Mouse (Mus musculus) limb, embryonic 11.5 days (tissue): Measurements from ENCODE around the gene Rdh16. TPM values are rescaled to one million over a fixed set of nuclear protein-coding genes. Genes with fewer than 3 reads are reported as not detected.
"Not testable (repeated sequence)": the region's sequence is repeated elsewhere in the genome, so short reads cannot be mapped to it uniquely, and the experiment has no call there.

Experiments used
- ATAC-seq: fragments of 200-750 bp; cut with Nextera tagmentation; 2 replicates; pipeline ENCODE4 v1.8.0; 2017; ENCODE audit warnings: low read depth; ENCODE audit not compliant: insufficient number of reproducible peaks, low FRiP score, low TSS enrichment
- DNase-seq: peaks from one replicate; pipeline ENCODE4 v3.0.0-alpha.2; 2015; ENCODE audit warnings: low spot score
- H3K27ac ChIP-seq: fragments of 300-500 bp; sonication (generic); replicated peaks from 2 replicates; pipeline ENCODE4 v1.5.1; 2014; ENCODE audit warnings: low read depth, mild to moderate bottlenecking, low read length
- H3K27me3 ChIP-seq: fragments of 300-500 bp; sonication (generic); 2 replicates; pipeline ENCODE4 v1.6.1; 2014; ENCODE audit warnings: mild to moderate bottlenecking, low read length, mixed read lengths; ENCODE audit not compliant: control insufficient read depth, insufficient read depth
- H3K36me3 ChIP-seq: fragments of 300-500 bp; sonication (generic); 2 replicates; pipeline ENCODE4 v1.6.1; 2014; ENCODE audit warnings: mild to moderate bottlenecking, low read length, moderate library complexity, mixed read lengths; ENCODE audit not compliant: control insufficient read depth, insufficient read depth
- H3K4me1 ChIP-seq: fragments of 300-500 bp; sonication (generic); 2 replicates; pipeline ENCODE4 v1.6.1; 2014; ENCODE audit warnings: low read length, mixed read lengths; ENCODE audit not compliant: control insufficient read depth, insufficient read depth
- H3K4me2 ChIP-seq: fragments of 300-500 bp; sonication (generic); 2 replicates; pipeline ENCODE4 v1.6.1; 2014; ENCODE audit warnings: low read depth, mild to moderate bottlenecking, moderate library complexity; ENCODE audit not compliant: severe bottlenecking
- H3K4me3 ChIP-seq: fragments of 300-500 bp; sonication (generic); 2 replicates; pipeline ENCODE4 v1.5.1; 2014; ENCODE audit warnings: low read depth, low read length
- H3K9ac ChIP-seq: fragments of 300-500 bp; sonication (generic); 2 replicates; pipeline ENCODE4 v1.6.1; 2014; ENCODE audit warnings: mild to moderate bottlenecking, low read length
- H3K9me3 ChIP-seq: fragments of 300-500 bp; sonication (generic); 2 replicates; pipeline ENCODE4 v1.6.1; 2016; ENCODE audit warnings: low read length; ENCODE audit not compliant: control insufficient read depth
- WGBS: fragments of 180-500 bp; shearing (Covaris S2); extraction: QIAGEN DNeasy Blood & Tissue Kit; methylation state at CpG from one replicate; pipeline ENCODE4 v1.1.7; 2014; 5-methylcytosine and 5-hydroxymethylcytosine counted together
- polyA plus RNA-seq: library from polyadenylated mRNA; unstranded; fragments of >200 nt; fragmentation: Nextera tagmentation; extraction: Ambion mirVana; gene quantifications from 2 replicates; pipeline ENCODE4 v1.2.1, GENCODE M21; 2014

The Rdh16 gene
- not detected in 2 replicates for polyA plus RNA-seq

DNA sequence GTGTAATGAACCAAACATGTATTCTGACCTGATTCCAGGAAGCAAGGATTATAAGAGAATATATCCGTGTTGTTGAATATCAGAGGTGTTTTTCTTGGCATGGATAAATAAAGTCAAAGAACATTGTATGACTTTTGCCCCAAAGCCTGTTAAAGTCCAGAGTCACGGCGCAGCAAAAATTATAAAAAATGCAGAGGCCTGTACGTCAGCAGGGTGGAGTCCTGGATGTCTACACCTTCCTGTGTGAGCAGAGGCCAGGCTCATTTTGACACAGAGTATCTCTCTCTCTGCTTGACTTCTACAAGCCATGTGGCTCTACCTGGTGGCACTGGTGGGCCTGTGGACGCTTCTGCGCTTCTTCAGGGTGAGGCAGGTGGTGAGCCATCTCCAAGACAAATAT, at the start of gene Rdh16:
TSS of gene Rdh16 (plus strand) at position 262 of the 400 bp plus-strand sequence.
- no peak within 1 kb of the TSS for H3K9ac ChIP-seq
- ATAC-seq (no peak), DNase-seq (no peak)
- H3K4me1 ChIP-seq: no peaks in the 10 kb centered on the region
- WGBS: 88% methylated on average over 6 of the region's 6 CpGs
- H3K36me3 ChIP-seq: no peaks in the 10 kb centered on the region
- H3K9me3 ChIP-seq: no peaks in the 10 kb centered on the region
- H3K27me3 ChIP-seq: no peaks in the 10 kb centered on the region
- no peak within 1 kb of the TSS for H3K27ac ChIP-seq
- no peak within 1 kb of the TSS for H3K4me2 ChIP-seq
- H3K4me3 ChIP-seq: no peak within 1 kb of the TSS

DNA sequence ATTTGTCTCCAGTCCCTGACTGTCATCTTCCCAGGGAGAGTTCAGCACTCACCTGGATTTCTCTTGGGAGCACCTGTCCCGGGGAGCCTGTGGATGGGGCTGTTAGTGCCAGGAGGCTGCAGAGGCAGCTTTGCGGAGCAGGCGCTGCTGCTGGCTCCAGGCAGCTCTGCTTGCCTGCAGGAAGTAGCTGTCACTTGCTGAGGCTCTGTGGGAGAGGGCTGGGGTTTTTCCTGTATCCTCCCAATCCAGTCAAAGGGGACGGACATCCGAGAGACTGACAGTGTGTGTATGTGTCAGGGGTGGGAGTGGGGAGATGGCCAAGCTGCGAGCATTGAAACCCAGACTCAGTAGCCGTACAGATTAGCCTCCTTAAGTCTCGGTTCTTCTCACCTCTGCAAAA, 49.4 kb upstream of the Rdh16 start, which contains the start of gene Gpr182:
TSS of gene Gpr182 (minus strand) at position 185 of the 400 bp plus-strand sequence.
- Histone ChIP-seq H3K4me3 (no peak within 1 kb of the TSS), H3K4me2 (no peak within 1 kb of the TSS)
- WGBS: 55% methylated on average over 8 of the region's 8 CpGs

DNA sequence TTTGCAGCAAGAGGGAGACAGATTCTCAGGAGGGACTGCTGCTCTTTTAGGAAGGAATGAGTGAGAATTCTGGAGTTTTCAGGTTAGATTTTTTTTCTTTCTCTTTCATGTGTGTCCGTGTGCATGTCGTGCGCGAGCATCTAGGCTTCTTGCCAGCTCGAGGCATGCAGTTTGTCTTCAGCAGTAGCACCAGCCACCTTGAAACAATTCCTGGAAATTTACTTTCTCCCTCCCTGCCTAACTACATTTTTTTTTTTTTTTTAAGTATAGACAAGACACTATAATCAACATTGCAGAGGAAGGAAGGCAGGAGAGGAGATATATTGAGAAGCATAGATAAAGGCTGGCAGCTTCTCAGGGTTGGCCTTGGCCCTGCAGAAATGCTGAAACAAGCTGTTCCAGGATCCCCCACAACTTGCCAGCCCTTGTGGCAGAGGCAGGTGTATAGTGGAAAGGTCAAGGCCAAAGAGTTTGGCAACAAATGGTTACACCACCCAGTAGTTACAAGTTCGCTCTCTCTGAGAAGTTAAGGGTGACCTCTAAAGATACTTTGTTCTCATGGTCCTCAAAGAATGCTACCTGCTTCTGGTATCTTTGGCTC, 46.3 kb upstream of the Rdh16 start:
- Histone ChIP-seq H3K9me3 (no peaks in the 10 kb centered on the region), H3K27me3 (no peaks in the 10 kb centered on the region), H3K9ac (no peak overlapping the region), H3K4me2 (no peak overlapping the region), H3K36me3 (no peaks in the 10 kb centered on the region), H3K4me3 (no peak overlapping the region), H3K4me1 (no peaks in the 10 kb centered on the region), H3K27ac (no peak overlapping the region)
- WGBS: 85% methylated on average over 6 of the region's 6 CpGs
- ATAC-seq (no peak), DNase-seq (no peak)

More for the DNA sequence above, 49.4 kb upstream of the Rdh16 start, which contains the start of gene Gpr182:
- no peaks in the 10 kb centered on the region for H3K27me3 ChIP-seq
- H3K9me3 ChIP-seq: no peaks in the 10 kb centered on the region
- H3K27ac ChIP-seq: no peak within 1 kb of the TSS
- no peaks in the 10 kb centered on the region for H3K4me1 ChIP-seq
- DNase-seq (no peak), ATAC-seq (no peak)
- no peak within 1 kb of the TSS for H3K9ac ChIP-seq
- peaks cover 4% of the 10 kb centered on the region; the same call in 1 of the 2 replicates for H3K36me3 ChIP-seq

DNA sequence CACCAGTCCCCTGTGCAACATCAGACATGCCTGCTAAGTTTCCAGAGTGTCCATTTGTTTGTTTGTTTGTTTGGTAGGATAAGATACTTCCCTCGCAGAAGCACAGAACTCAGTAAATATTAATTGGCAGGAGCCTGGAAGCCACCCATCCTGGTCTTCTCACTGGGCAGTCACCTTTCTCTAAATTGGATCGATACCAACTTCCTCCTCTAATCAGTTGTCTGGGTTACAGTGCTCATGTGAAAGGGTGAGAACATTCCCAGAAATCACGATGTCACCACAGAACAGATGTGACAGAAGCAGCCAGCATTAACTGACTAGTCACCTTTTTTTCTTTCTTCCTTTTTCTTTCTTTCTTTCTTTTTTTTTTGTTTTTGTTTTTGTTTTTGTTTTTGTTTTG, 45.7 kb upstream of the Rdh16 start:
- H3K36me3 ChIP-seq: no peaks in the 10 kb centered on the region
- WGBS: 83% methylated on average over 3 of the region's 3 CpGs

DNA sequence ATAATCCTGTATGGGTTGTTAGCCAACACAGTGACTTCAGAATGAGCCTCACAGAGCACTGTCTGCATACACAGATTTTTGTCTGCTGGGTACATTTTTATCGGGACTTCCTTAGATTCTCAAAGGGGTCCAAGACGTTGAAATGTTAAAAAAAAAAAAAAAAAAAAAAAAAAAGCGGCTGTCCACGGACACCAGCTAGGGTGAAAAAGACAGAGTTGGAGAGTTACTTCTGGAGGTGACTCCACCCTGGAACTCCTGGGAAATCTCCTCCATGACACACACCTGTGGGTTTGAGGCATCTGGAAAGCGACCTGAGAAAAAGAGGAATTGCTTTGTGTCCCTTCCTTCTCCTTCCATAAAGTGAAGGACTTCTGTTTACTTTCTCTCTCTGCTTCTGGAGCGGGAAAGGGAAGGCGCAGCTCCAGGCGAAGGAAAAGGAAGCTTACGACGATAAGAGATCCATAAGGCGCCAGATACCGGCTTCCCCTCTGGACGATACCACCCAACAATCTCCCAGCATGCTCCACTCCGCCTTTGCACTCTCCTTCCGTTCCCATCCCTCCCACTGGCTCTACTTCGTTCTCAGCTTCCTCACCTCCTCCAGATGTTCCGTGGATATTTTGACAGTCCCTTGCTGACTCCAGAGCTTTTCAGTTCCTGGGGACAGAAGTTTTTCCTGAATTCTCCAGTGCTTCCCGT, 45.0 kb upstream of the Rdh16 start:
- Histone ChIP-seq H3K27ac (no peak overlapping the region), H3K27me3 (no peaks in the 10 kb centered on the region), H3K9ac (no peak overlapping the region), H3K4me1 (no peaks in the 10 kb centered on the region), H3K9me3 (no peaks in the 10 kb centered on the region), H3K4me3 (no peak overlapping the region), H3K36me3 (no peaks in the 10 kb centered on the region), H3K4me2 (peak overlapping the region; percentile 24; the same call in 1 of the 2 replicates)
- no peak for ATAC-seq
- no peak for DNase-seq
- WGBS: 47% methylated on average over 18 of the region's 18 CpGs

More for the DNA sequence above, 45.7 kb upstream of the Rdh16 start:
- H3K4me3 ChIP-seq: no peak overlapping the region
- no peak overlapping the region for H3K27ac ChIP-seq
- no peak overlapping the region for H3K9ac ChIP-seq
- DNase-seq: no peak
- H3K27me3 ChIP-seq: no peaks in the 10 kb centered on the region
- ATAC-seq: no peak
- H3K4me2 ChIP-seq: no peak overlapping the region
- H3K4me1 ChIP-seq: no peaks in the 10 kb centered on the region
- H3K9me3 ChIP-seq: no peaks in the 10 kb centered on the region

DNA sequence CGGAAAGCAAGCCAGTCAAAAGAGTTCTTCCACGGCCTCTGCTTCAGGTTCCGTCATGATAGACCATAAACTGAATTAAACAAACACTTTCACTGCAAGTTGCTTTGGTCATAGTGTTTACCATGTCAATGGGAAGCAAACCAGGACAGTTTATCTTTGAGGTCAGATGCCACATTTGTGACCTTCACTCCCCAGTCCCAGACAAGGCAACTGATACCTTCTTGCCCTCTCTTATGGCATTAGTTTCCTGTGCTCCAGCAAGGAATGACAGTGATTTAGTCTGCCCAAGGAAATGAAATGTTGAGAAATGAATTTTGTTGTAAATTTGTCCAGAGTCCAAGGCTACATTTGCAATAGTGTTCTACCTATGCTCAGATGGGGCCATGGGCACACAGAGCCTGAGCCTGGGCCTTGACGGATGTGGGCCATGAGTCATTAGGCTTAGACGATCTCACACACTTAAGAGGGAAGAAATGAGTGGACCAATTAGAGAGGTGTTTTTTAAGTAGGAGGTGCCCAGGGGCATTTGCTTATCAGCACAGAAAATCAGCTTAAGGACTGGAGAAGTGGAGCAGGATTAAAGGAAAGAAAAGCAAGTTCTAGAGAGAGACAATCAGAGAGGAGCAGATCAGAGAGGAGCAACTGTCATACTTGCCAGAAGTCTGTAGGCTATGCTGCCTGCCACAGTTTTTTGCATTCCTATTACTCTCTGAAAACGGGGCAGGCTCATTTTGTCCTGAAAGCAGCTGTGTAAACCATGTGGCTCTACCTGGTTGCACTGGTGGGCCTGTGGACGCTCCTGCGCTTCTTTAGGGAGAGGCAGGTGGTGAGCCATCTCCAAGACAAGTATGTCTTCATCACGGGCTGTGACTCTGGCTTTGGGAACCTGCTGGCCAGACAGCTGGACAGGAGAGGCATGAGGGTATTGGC, 41.5 kb upstream of the Rdh16 start, which contains the start of the genes Rdh1 and Rdh16f1:
TSS of gene Rdh1 (plus strand) at position 541 of the 930 bp plus-strand sequence.
TSS of gene Rdh16f1 (plus strand) at position 607 of the 930 bp plus-strand sequence.
- H3K27ac ChIP-seq: no peak within 1 kb of the TSS

DNA sequence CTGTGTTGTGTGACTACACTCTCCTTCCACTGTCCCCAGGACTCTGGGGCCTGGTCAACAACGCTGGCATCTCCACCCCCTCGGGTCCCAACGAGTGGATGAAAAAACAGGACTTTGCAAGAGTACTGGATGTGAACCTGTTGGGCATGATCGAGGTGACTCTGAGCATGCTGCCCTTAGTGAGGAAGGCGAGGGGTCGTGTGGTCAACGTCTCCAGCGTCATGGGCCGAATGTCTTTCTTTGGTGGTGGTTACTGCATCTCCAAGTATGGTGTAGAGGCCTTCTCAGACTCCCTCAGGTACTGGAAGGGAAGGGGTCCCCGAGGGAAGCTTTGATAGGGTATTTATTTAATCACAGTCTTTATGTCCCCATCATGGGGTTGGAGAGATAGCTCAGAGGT, 38.0 kb upstream of the Rdh16 start:
- not testable (repeated sequence) for H3K9me3 ChIP-seq, H3K4me1 ChIP-seq, ATAC-seq, H3K27me3 ChIP-seq, H3K27ac ChIP-seq, H3K9ac ChIP-seq, H3K36me3 ChIP-seq, H3K4me3 ChIP-seq, DNase-seq, H3K4me2 ChIP-seq
- WGBS: 88% methylated on average over 10 of the region's 10 CpGs

More for the DNA sequence above, 41.5 kb upstream of the Rdh16 start, which contains the start of the genes Rdh1 and Rdh16f1:
- ATAC-seq (no peak), DNase-seq (no peak)
- Histone ChIP-seq H3K9ac (no peak within 1 kb of the TSS), H3K4me2 (no peak within 1 kb of the TSS), H3K4me1 (no peaks in the 10 kb centered on the region), H3K9me3 (no peaks in the 10 kb centered on the region), H3K36me3 (no peaks in the 10 kb centered on the region), H3K4me3 (no peak within 1 kb of the TSS), H3K27me3 (no peaks in the 10 kb centered on the region)
- WGBS: 69% methylated on average over 9 of the region's 9 CpGs
